Mouse (Mus musculus): ENCODE measurements at regions not wholly inside any gene's neighbourhood (a gene's known extent, or its start where the extent isn't known, plus 50 kb on each side); places are given as distances from the start of the nearest gene placed in this dataset.

GRCm38 (mm10) chr1:185617691-185618090 lies 163.0 kb downstream of the Slc30a10 start:
- DNase-seq (ENCODE audit: low spot score), result no peak

DNA sequence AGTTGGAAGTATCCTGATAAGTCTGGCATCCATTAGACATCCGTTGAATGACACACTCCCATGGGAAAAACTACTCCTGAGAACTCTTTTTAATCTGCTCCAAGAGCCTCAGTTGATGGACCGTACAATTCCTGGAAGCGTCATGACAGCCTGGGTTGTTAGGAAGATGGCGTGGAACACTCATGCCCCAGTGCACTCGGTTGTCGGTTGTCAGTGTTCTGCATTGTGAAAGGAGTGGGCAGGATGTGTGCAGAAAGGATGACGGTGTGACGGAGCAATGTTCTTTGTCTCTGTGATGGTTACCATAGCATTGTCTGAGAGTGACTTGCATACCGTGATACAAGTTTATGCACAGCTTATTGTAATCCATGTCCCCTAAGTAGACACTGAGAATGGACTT lies 164.4 kb downstream of the Slc30a10 start:
- DNase-seq (ENCODE audit: low spot score), result no peak

GRCm38 (mm10) chr1:185628401-185628800 lies 173.8 kb downstream of the Slc30a10 start:
- no peak for DNase-seq (ENCODE audit: low spot score)

DNA sequence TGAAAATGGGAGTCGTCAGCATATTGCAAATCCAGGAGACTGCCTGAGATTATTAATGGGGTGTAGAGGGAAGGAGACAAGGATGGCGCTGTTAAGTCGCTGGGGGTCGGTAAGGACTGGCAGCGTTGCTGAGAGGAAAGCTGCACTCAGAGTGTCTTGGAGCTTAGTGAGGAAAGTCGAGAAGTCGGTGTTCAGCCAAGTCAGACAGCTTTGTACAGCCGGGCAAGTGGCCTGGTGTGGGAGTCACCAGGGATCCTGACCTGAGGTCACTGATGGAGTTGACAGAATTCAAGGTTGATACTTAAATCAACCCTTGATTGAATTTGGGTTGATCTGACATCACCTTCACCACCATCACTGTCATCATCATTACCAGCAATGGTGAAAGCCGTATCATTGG lies 175.3 kb downstream of the Slc30a10 start:
- DNase-seq (ENCODE audit: low spot score), result no peak

GRCm38 (mm10) chr1:185638631-185639030 lies 184.0 kb downstream of the Slc30a10 start:
- no peak for DNase-seq (ENCODE audit: low spot score)

DNA sequence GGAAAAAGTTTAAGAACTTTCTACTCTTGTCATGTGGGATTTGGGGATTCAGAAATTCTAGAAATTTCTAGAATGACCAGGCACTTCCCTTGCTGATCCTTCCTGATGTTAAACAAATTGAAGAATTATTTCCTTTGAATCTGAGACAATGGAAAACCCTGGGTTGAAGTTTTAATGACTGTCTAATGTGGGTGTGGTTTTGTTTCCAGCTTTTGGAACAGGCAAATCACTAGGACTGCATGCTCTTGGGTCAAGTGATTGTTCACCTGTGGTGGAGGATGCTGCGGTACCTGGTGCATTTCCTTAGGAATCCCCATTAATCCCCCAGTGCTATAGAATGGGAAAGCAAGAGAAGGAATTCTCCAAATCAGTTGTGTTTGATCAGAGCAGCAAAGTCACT lies 184.8 kb downstream of the Slc30a10 start:
- DNase-seq (ENCODE audit: low spot score), result no peak

- DNase-seq (ENCODE audit: low spot score), result no peak
Observed at GRCm38 (mm10) chr1:185644026-185644425, 189.4 kb downstream of the Slc30a10 start.

GRCm38 (mm10) chr1:185648128-185648527 lies 193.5 kb downstream of the Slc30a10 start:
- DNase-seq (ENCODE audit: low spot score), result no peak

DNA sequence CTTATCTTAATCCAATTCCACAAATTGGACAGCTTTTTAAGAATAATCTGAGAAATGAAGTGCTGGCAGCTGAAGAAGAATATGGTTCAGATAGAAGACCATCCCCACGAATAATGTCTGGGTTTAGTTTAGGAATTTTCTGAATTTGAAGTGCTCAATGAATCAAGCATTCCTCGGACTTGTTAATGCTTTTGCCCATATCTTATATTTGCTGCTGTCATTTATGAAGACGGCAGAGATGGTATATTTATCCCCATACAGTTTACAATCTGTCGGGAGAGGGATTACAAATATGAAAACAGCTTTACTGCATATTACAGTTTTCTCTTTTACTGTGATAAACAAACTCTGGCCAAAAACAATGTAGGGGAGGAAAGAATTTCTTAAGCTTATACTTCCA lies 194.3 kb downstream of the Slc30a10 start:
- no peak for DNase-seq (ENCODE audit: low spot score)

DNA sequence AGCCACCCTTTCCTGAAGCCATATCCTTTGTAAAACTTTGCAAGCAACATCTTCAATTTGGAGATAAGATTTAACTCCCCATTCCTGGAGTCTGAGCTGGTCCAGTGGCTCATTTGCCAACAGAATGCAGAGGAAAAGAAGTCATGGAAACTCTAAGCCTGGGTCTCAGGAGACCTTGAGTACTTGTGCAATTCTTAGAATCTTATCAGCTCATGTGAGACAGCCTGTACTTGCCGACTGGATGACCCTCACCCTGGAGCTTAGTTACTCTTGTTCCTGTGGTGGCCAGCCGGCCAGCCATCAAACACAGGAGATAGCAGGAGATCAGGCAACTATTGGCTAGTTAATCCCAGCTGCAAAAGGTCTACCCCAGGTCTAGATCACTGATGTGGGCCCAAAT lies 196.3 kb downstream of the Slc30a10 start:
- no peak for DNase-seq (ENCODE audit: low spot score)

GRCm38 (mm10) chr1:185655021-185655420 lies 200.4 kb downstream of the Slc30a10 start:
- DNase-seq (ENCODE audit: low spot score), result no peak

DNA sequence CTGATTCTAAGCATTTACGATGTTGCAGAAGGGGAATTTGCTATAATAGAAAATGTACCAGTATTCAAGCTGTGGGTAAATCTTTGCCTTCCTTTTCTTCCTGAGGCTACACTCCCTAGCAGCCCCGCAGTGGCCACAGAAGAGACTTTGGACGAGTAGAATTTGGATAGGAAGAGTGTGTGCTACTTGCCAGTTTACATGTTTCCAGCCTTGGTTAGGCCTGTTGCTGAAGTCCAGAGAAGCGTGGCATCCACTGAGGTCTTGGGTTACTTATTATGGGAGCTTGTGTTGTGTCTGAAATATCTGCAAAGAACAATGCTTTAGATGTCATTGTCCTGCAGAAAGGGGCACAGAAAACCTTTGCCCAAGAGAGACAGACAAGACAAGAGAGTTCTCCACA lies 200.8 kb downstream of the Slc30a10 start:
- no peak for DNase-seq (ENCODE audit: low spot score)

DNA sequence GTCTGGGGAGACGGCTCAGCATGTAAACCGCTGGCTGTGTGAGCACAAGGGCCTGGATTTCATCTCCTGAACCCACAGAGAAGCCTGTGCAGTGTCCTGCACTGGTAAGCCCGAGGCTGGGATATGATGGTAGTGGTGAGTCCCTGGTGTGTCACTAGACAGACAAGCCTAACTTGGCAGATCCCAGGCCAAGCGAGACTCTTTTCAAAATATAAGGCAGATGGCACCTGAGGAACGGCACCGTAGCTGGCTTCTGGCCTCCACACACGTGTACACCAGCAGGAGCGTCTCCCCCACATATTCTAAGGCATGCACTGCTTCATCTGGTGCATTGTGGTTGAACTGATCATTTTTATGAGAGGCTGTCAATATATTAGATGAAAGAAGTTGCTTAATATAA lies 202.6 kb downstream of the Slc30a10 start:
- no peak for DNase-seq (ENCODE audit: low spot score)

GRCm38 (mm10) chr1:185659476-185659875 lies 204.8 kb downstream of the Slc30a10 start:
- no peak for DNase-seq (ENCODE audit: low spot score)

- DNase-seq (ENCODE audit: low spot score), result no peak
Observed at GRCm38 (mm10) chr1:185662336-185662735, 207.7 kb downstream of the Slc30a10 start.

- DNase-seq (ENCODE audit: low spot score), result no peak
Observed at GRCm38 (mm10) chr1:185670029-185670741, 215.5 kb downstream of the Slc30a10 start.

DNA sequence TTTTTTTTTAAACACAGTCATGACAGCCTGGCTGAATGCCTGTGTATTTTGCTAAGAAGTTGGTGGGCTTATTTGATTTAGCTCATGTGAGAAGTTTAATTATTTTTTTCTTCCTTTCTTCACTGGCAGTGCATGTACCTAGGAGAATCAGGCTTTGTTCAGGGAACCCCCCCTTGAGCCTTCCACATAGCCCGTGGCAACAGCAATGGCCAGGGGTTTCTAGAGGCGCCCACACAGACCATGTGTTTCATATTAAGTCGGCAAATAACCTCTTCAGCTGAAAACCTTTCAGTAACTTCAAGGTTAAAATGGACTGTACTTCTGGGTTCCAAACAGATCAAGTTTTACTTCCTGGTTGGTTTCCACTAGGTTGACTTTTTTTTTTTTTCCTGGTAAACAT lies 218.3 kb downstream of the Slc30a10 start:
- DNase-seq (ENCODE audit: low spot score), result no peak

DNA sequence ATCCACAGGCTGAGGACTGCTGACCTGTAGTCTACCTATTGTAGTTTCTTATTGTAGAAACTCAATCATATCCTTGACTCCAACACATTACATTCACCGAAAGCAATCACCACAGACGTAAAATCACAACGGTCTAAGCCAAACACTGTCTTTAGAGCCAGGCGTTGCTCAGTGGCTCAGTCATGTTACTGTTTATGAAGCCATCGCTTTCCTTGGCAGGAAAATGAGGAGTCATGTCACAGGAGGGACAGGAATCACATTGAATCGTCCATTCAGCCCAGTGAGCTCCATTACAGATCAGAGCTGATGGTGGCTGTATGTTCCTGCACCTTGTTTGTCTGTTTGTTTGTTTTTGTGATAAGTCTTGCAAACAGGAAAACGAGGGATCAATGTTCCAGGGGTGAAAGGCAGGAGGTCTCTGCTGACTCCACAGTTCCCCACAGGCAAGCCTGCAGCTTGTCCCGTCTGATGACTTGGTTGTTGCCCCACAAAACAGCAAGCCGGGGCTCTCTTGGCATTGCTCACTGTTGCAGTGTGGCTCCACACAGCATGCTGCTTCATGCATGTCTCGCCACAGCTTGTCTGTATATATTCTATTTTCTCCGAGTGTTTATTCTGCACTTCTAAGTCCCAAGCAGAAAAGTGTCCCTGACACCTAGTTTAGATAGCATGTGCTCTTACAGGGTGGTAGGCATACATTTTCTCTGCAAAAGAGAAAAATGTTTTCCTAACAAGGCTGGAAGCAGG lies 221.2 kb downstream of the Slc30a10 start:
- no peak for DNase-seq (ENCODE audit: low spot score)

- DNase-seq (ENCODE audit: low spot score), result peak; percentile 47
Observed at GRCm38 (mm10) chr1:185681610-185682457, 227.2 kb downstream of the Slc30a10 start.

DNA sequence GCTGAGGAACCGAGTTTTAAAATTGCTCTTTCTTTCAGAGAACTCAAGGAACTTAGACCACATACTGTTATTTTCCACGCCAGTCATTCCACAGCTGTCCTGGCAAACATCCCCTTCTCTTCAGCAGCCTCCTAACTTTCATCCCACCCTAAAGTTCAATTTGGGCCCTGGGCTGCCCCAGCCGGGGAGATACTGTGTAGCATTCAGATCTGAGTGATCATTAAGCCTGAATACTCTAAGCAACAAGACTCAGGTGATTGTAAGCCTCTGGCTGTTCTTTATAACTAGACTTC lies 227.8 kb downstream of the Slc30a10 start:
- no peak for DNase-seq (ENCODE audit: low spot score)

DNA sequence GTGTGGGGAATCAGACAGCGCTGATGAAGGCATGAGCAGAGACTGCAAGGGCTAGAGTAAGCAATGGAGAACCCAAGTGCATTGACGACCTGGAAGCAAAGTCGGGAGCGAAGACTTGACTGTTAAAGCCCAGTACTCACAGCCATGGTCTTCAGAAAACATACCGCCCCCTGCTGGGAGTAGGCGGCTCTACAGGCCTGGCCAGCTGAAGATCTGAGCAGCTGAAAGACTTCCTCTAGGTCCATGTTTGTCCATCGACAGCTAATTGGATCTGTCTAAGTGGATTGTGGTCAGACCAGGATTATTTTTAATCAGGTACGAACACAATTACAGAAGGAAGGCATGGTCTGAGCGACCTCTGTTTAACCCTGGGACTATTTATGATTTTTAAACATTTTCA lies 230.0 kb downstream of the Slc30a10 start:
- DNase-seq (ENCODE audit: low spot score), result no peak

- DNase-seq (ENCODE audit: low spot score), result no peak
Observed at GRCm38 (mm10) chr1:185688506-185688905, 233.9 kb downstream of the Slc30a10 start.

Data from thymus, postnatal 0 days (tissue).